Mouse (Mus musculus): Measurements from ENCODE around the gene Xab2. TPM values are rescaled to one million over a fixed set of nuclear protein-coding genes. Genes with fewer than 3 reads are reported as not detected.
"Not testable (repeated sequence)": the region's sequence is repeated elsewhere in the genome, so short reads cannot be mapped to it uniquely, and the experiment has no call there.

Xab2 gene
- polyA plus RNA-seq, 1 experiment from 2014 or later = 26.9 TPM

DNA sequence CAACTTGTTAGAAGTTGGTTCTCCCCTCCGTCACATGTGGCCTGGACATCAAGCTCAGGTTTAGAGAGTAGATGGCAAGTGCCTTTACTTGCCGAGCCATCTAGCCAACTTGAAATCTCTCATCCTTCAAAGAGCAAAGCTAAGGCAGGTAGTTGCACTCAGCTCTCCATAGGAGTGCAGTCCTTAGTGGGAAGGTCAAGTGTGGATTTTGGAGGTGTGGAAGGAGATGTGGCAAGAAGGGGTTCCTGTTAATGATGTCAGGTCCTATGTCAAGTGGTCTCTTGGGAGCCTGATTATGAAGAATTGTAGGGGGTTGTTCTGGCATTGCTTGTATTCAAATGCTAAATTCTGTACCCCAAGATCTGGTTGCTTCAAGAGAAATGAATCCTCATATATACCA lies 26.6 kb downstream of the Xab2 start:
- no peaks in the 10 kb centered on the region for H3K36me3 ChIP-seq (ENCODE audit: inconsistent target)
- H3K27ac ChIP-seq = no peak overlapping the region
- no peak overlapping the region for H3K4me3 ChIP-seq (ENCODE audit: inconsistent target)
- 93% methylated on average over 2 of the region's 2 CpGs for WGBS (ENCODE audit: missing documents)
- H3K79me2 ChIP-seq (ENCODE audit: inconsistent target) = no peaks in the 10 kb centered on the region

DNA sequence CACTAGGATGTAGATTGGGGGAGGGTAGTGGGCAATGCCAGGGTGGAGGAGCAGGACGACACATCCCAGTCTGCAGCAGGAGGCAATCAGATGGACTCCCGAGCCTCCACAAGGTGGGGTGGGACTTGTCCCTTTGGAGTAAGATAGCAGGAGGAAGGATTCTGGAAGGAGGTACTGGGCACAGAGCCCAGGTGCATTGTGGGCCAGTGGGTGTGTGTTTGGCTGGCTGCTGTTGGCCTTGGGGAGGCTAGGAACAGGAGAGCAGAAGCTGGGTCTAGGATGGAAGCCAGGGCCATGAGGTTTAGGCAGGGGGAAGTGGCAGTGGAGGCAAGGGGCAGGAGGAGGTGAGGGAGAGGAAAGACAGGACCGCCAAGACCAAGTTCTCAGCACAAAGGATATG lies 27.6 kb downstream of the Xab2 start:
- H3K27ac ChIP-seq = no peak overlapping the region
- 71% methylated on average over 3 of the region's 3 CpGs for WGBS (ENCODE audit: missing documents)
- H3K36me3 ChIP-seq (ENCODE audit: inconsistent target) = no peaks in the 10 kb centered on the region
- H3K4me3 ChIP-seq (ENCODE audit: inconsistent target) = no peak overlapping the region
- H3K79me2 ChIP-seq (ENCODE audit: inconsistent target) = no peaks in the 10 kb centered on the region

- Histone ChIP-seq H3K79me2 (ENCODE audit: inconsistent target) (no peaks in the 10 kb centered on the region), H3K27ac (no peak overlapping the region), H3K36me3 (ENCODE audit: inconsistent target) (no peaks in the 10 kb centered on the region), H3K4me3 (ENCODE audit: inconsistent target) (no peak overlapping the region)
- WGBS (ENCODE audit: missing documents) = 40% methylated on average over 6 of the region's 11 CpGs
Observed at GRCm38 (mm10) chr8:3588258-3588633, 32.9 kb downstream of the Xab2 start.

GRCm38 (mm10) chr8:3587391-3588257 lies 33.5 kb downstream of the Xab2 start:
- no peak overlapping the region for H3K27ac ChIP-seq
- no peak overlapping the region for H3K4me3 ChIP-seq (ENCODE audit: inconsistent target)
- no peaks in the 10 kb centered on the region for H3K79me2 ChIP-seq (ENCODE audit: inconsistent target)
- no peaks in the 10 kb centered on the region for H3K36me3 ChIP-seq (ENCODE audit: inconsistent target)
- 2% methylated on average over 67 of the region's 77 CpGs for WGBS (ENCODE audit: missing documents)

DNA sequence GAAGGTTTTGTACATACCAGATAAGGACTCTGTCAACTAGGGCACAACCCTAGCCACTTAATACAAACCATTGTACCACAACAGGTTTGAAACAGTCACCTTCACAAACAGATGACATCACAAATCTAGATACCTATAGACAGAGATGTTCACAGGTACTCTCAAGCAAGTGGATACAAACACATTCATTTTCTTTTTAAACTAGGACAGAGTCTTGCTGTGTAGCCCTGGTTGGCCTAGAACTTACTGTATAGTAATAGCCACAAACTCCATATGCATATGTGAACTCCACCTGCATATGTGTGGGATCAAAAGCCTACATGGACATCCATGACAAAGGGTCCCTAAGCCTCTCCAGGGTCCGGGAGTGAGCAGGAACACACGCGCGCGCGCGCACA lies 34.1 kb downstream of the Xab2 start, which contains the start of gene Camsap3:
Gene Camsap3 (plus strand): TSS at position 301 of the 398 bp plus-strand sequence.
- 3% methylated on average over 7 of the region's 7 CpGs for WGBS (ENCODE audit: missing documents)
- Histone ChIP-seq H3K4me3 (ENCODE audit: inconsistent target) (no peak within 1 kb of the TSS), H3K36me3 (ENCODE audit: inconsistent target) (no peaks in the 10 kb centered on the region), H3K79me2 (ENCODE audit: inconsistent target) (no peaks in the 10 kb centered on the region), H3K27ac (no peak within 1 kb of the TSS)

GRCm38 (mm10) chr8:3586452-3586851 lies 34.7 kb downstream of the Xab2 start:
- Histone ChIP-seq H3K36me3 (ENCODE audit: inconsistent target) (no peaks in the 10 kb centered on the region), H3K27ac (no peak overlapping the region), H3K79me2 (ENCODE audit: inconsistent target) (no peaks in the 10 kb centered on the region), H3K4me3 (ENCODE audit: inconsistent target) (no peak overlapping the region)
- 100% methylated on average over 2 of the region's 2 CpGs for WGBS (ENCODE audit: missing documents)

DNA sequence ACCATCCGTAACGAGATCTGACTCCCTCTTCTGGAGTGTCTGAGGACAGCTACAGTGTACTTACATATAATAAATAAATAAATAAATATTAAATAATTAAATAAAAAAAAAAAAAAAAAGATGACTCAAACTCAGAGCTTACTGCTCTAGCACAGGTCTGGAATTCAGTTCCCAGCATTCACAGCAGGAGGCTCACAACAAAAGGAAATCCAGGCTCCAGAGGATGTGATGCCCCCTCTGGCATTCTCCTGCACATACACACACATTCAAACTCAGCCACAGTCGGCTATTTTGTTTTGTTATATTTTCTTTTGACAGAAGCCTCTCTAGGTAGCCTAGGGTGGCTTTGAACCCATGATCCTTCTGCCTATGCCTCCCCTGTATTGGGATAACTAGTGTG lies 39.2 kb downstream of the Xab2 start:
- WGBS (ENCODE audit: missing documents) = 92% methylated on average over 1 of the region's 3 CpGs
- not testable (repeated sequence) for H3K36me3 ChIP-seq (ENCODE audit: inconsistent target); H3K4me3 ChIP-seq (ENCODE audit: inconsistent target); H3K79me2 ChIP-seq (ENCODE audit: inconsistent target); H3K27ac ChIP-seq

- WGBS (ENCODE audit: missing documents) = 89% methylated on average over 9 of the region's 9 CpGs
- H3K79me2 ChIP-seq (ENCODE audit: inconsistent target) = no peaks in the 10 kb centered on the region
- no peak overlapping the region for H3K27ac ChIP-seq
- no peaks in the 10 kb centered on the region for H3K36me3 ChIP-seq (ENCODE audit: inconsistent target)
- no peak overlapping the region for H3K4me3 ChIP-seq (ENCODE audit: inconsistent target)
Observed at GRCm38 (mm10) chr8:3579390-3580364, 41.4 kb downstream of the Xab2 start.

DNA sequence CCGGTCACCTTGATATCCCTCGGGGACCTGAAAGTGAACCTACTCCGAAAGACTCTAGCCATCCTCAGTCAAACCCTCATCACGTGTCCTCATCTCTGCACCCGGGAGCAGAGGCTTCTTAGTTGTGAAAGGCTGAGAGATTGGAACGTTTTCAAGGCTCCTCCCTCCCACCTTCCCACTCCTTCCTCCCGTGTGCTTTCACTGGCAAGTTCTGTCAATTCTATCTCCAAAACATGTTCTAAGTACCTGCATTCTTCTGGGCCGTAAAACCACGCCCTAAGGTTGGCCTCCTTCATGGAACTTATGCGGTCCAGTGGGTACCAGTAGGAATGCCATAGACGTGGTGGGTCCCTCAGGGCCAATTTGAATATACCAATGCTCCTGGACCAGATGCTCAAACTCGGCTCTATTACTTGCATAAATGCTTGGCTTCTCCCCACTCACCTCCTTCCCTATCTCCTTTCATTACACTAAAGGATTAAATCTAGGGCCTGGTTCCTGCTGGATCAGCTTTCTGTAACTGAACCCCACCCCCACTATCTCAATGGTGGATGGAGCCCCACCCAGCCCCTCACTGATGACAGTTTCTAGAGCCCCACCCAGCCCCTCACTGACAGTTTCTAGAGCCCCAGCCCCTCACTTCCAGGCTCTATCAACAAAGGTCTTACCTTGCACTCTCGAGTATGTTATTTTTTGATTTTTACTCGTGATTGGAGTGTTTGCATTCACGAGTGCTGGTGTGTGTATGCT lies 44.7 kb downstream of the Xab2 start:
- H3K27ac ChIP-seq = no peak overlapping the region
- 73% methylated on average over 15 of the region's 15 CpGs for WGBS (ENCODE audit: missing documents)
- no peaks in the 10 kb centered on the region for H3K36me3 ChIP-seq (ENCODE audit: inconsistent target)
- no peak overlapping the region for H3K4me3 ChIP-seq (ENCODE audit: inconsistent target)
- H3K79me2 ChIP-seq (ENCODE audit: inconsistent target) = no peaks in the 10 kb centered on the region

DNA sequence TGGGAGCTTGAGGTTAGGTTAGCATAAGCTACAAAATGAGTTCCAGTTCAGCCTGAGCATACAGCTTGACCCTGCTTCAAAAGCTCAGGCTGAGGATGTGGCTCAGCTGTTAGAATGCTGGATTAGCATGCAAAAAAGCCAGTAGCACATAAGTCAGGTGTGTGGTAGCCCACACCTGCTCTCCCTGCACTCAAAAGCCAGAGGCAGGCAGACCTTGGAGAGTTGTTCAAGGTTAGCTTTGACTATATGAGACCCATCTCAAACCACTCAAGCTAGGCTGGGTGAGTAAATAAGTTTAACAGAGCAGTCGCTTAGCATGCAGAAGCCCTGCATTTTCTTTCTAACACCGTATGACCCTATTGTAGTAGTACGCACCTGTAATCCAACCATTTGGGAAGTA lies 46.6 kb downstream of the Xab2 start:
- no peak overlapping the region for H3K27ac ChIP-seq
- WGBS (ENCODE audit: missing documents) = 100% methylated on average over 3 of the region's 3 CpGs

DNA sequence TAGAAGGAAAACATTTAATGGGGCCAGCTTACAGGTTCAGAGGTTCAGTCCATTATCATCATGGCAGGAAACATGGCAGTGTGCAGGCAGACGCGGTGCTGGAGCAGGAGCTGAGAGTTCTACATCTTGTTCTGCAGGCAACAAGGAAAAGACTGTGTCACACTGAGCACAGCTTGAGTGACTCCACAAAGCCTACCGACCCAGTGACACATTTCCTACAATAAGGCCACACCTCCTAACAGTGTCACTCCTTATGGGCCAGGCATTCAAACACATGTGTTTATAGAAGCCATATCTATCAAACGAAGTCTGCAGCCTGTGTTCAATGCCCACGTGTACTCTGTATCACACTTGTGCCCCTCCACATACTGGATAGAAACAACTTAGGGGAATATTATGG lies 51.3 kb downstream of the Xab2 start:
- Histone ChIP-seq H3K4me3 (ENCODE audit: inconsistent target) (no peak overlapping the region), H3K79me2 (ENCODE audit: inconsistent target) (no peaks in the 10 kb centered on the region), H3K36me3 (ENCODE audit: inconsistent target) (no peaks in the 10 kb centered on the region), H3K27ac (no peak overlapping the region)
- 93% methylated on average over 5 of the region's 5 CpGs for WGBS (ENCODE audit: missing documents)

More for the DNA sequence above, 46.6 kb downstream of the Xab2 start:
- Histone ChIP-seq H3K79me2 (ENCODE audit: inconsistent target) (no peaks in the 10 kb centered on the region), H3K36me3 (ENCODE audit: inconsistent target) (no peaks in the 10 kb centered on the region), H3K4me3 (ENCODE audit: inconsistent target) (no peak overlapping the region)

GRCm38 (mm10) chr8:3568378-3568777 lies 52.7 kb downstream of the Xab2 start:
- Histone ChIP-seq H3K79me2 (ENCODE audit: inconsistent target) (no peaks in the 10 kb centered on the region), H3K4me3 (ENCODE audit: inconsistent target) (no peak overlapping the region), H3K27ac (no peak overlapping the region), H3K36me3 (ENCODE audit: inconsistent target) (no peaks in the 10 kb centered on the region)
- 47% methylated on average over 7 of the region's 7 CpGs for WGBS (ENCODE audit: missing documents)

GRCm38 (mm10) chr8:3567641-3568371 lies 53.3 kb downstream of the Xab2 start, which contains the start of gene C330021F23Rik:
TSS of gene C330021F23Rik (plus strand) at chr8:3567990.
- Histone ChIP-seq H3K27ac (no peak within 1 kb of the TSS), H3K79me2 (ENCODE audit: inconsistent target) (no peaks in the 10 kb centered on the region), H3K4me3 (ENCODE audit: inconsistent target) (no peak within 1 kb of the TSS), H3K36me3 (ENCODE audit: inconsistent target) (no peaks in the 10 kb centered on the region)
- 59% methylated on average over 12 of the region's 12 CpGs for WGBS (ENCODE audit: missing documents)
